Mouse (Mus musculus) forebrain, embryonic 15.5 days (tissue): ENCODE data around the gene Tnfsf10. TPM values are rescaled to one million over a fixed set of nuclear protein-coding genes. Genes with fewer than 3 reads are reported as not detected.
"Not testable (repeated sequence)": the region's sequence is repeated elsewhere in the genome, so short reads cannot be mapped to it uniquely, and the experiment has no call there.

Experiments used
- ATAC-seq: fragments of 200-750 bp; cut with Nextera tagmentation; replicated peaks from 2 replicates; pipeline ENCODE4 v1.8.0; 2017; ENCODE audit warnings: mild to moderate bottlenecking, moderate TSS enrichment, moderate library complexity
- H3K27ac ChIP-seq: fragments of 300-500 bp; sonication (generic); replicated peaks from 2 replicates; pipeline ENCODE4 v1.5.1; 2015; ENCODE audit warnings: mild to moderate bottlenecking, inconsistent platforms
- H3K27me3 ChIP-seq: fragments of 300-500 bp; sonication (generic); 2 replicates; pipeline ENCODE4 v1.6.1; 2015; ENCODE audit warnings: inconsistent platforms
- H3K36me3 ChIP-seq: fragments of 300-500 bp; sonication (generic); 2 replicates; pipeline ENCODE4 v1.6.1; 2015; ENCODE audit warnings: mild to moderate bottlenecking, inconsistent platforms
- H3K4me1 ChIP-seq: fragments of 300-500 bp; sonication (generic); 2 replicates; pipeline ENCODE4 v1.6.1; 2015; ENCODE audit warnings: inconsistent platforms
- H3K4me2 ChIP-seq: fragments of 300-500 bp; sonication (generic); replicated peaks from 2 replicates; pipeline ENCODE4 v1.6.1; 2015; ENCODE audit warnings: mild to moderate bottlenecking, inconsistent platforms
- H3K4me3 ChIP-seq: fragments of 300-500 bp; sonication (generic); 2 replicates; pipeline ENCODE4 v1.5.1; 2015; ENCODE audit warnings: mild to moderate bottlenecking, inconsistent platforms
- H3K9ac ChIP-seq: fragments of 300-500 bp; sonication (generic); replicated peaks from 2 replicates; pipeline ENCODE4 v1.6.1; 2015; ENCODE audit warnings: mild to moderate bottlenecking, inconsistent platforms
- H3K9me3 ChIP-seq: fragments of 300-500 bp; sonication (generic); 2 replicates; pipeline ENCODE4 v1.6.1; 2016; ENCODE audit warnings: inconsistent platforms
- WGBS: fragments of 180-500 bp; shearing (Covaris S2); methylation state at CpG from one replicate; pipeline ENCODE4 v1.1.7; 2015; ENCODE audit warnings: mixed read lengths; 5-methylcytosine and 5-hydroxymethylcytosine counted together
- polyA plus RNA-seq: library from polyadenylated mRNA; unstranded; fragments of >200 nt; fragmentation: Nextera tagmentation; extraction: Ambion mirVana; gene quantifications from 2 replicates; pipeline ENCODE4 v1.2.1, GENCODE M21; 2015

Tnfsf10 gene
- polyA plus RNA-seq, 1 experiment from 2014 or later: 0.10 TPM

- H3K4me2 ChIP-seq: no peak overlapping the region
- no peak overlapping the region for H3K9ac ChIP-seq
- no peaks in the 10 kb centered on the region for H3K9me3 ChIP-seq
- peaks cover 9% of the 10 kb centered on the region for H3K4me1 ChIP-seq
- no peak for ATAC-seq
- H3K27ac ChIP-seq: no peak overlapping the region
- no peak overlapping the region for H3K4me3 ChIP-seq
- H3K27me3 ChIP-seq: no peaks in the 10 kb centered on the region
- no peaks in the 10 kb centered on the region for H3K36me3 ChIP-seq
- WGBS: 88% methylated on average over 9 of the region's 9 CpGs
Observed at GRCm38 (mm10) chr3:27285072-27285471, 31.8 kb upstream of the Tnfsf10 start.

GRCm38 (mm10) chr3:27288301-27288700, 28.5 kb upstream of the Tnfsf10 start:
- WGBS: 80% methylated on average over 2 of the region's 2 CpGs
- no peak for ATAC-seq
- H3K9ac ChIP-seq: no peak overlapping the region

GRCm38 (mm10) chr3:27288909-27289308, 27.9 kb upstream of the Tnfsf10 start:
- Histone ChIP-seq H3K9ac (no peak overlapping the region), H3K27me3 (no peaks in the 10 kb centered on the region), H3K4me3 (no peak overlapping the region), H3K36me3 (no peaks in the 10 kb centered on the region), H3K9me3 (no peaks in the 10 kb centered on the region), H3K4me2 (no peak overlapping the region), H3K27ac (no peak overlapping the region), H3K4me1 (no peaks in the 10 kb centered on the region)
- WGBS: 57% methylated on average over 8 of the region's 8 CpGs
- no peak for ATAC-seq

More at GRCm38 (mm10) chr3:27288301-27288700, 28.5 kb upstream of the Tnfsf10 start:
- no peak overlapping the region for H3K4me3 ChIP-seq
- H3K4me1 ChIP-seq: peaks cover 3% of the 10 kb centered on the region
- H3K27ac ChIP-seq: no peak overlapping the region
- H3K27me3 ChIP-seq: no peaks in the 10 kb centered on the region
- H3K4me2 ChIP-seq: no peak overlapping the region
- H3K36me3 ChIP-seq: no peaks in the 10 kb centered on the region
- H3K9me3 ChIP-seq: no peaks in the 10 kb centered on the region

- H3K27me3 ChIP-seq: no peaks in the 10 kb centered on the region
Observed at GRCm38 (mm10) chr3:27290285-27290684, 26.5 kb upstream of the Tnfsf10 start.

GRCm38 (mm10) chr3:27290945-27291344, 25.9 kb upstream of the Tnfsf10 start:
- 89% methylated on average over 5 of the region's 5 CpGs for WGBS

More at GRCm38 (mm10) chr3:27290285-27290684, 26.5 kb upstream of the Tnfsf10 start:
- Histone ChIP-seq H3K4me1 (no peaks in the 10 kb centered on the region), H3K27ac (no peak overlapping the region), H3K4me3 (no peak overlapping the region), H3K36me3 (no peaks in the 10 kb centered on the region), H3K9ac (no peak overlapping the region), H3K9me3 (no peaks in the 10 kb centered on the region), H3K4me2 (no peak overlapping the region)
- WGBS: 88% methylated on average over 5 of the region's 5 CpGs
- no peak for ATAC-seq

GRCm38 (mm10) chr3:27291411-27291810, 25.4 kb upstream of the Tnfsf10 start:
- H3K4me1 ChIP-seq, H3K4me2 ChIP-seq, ATAC-seq, H3K9ac ChIP-seq, H3K36me3 ChIP-seq, H3K27ac ChIP-seq, H3K27me3 ChIP-seq, H3K4me3 ChIP-seq, H3K9me3 ChIP-seq: not testable (repeated sequence)
- 88% methylated on average over 4 of the region's 4 CpGs for WGBS

More at GRCm38 (mm10) chr3:27290945-27291344, 25.9 kb upstream of the Tnfsf10 start:
- not testable (repeated sequence) for H3K4me3 ChIP-seq, H3K9me3 ChIP-seq, H3K36me3 ChIP-seq, H3K27me3 ChIP-seq, H3K27ac ChIP-seq, H3K9ac ChIP-seq, H3K4me2 ChIP-seq, ATAC-seq, H3K4me1 ChIP-seq

- no peak for ATAC-seq
- H3K9me3 ChIP-seq: no peaks in the 10 kb centered on the region
- no peaks in the 10 kb centered on the region for H3K4me1 ChIP-seq
- no peak overlapping the region for H3K4me3 ChIP-seq
- H3K9ac ChIP-seq: no peak overlapping the region
- no peaks in the 10 kb centered on the region for H3K36me3 ChIP-seq
- 63% methylated on average over 7 of the region's 7 CpGs for WGBS
- H3K27me3 ChIP-seq: no peaks in the 10 kb centered on the region
- no peak overlapping the region for H3K27ac ChIP-seq
- H3K4me2 ChIP-seq: no peak overlapping the region
Observed at GRCm38 (mm10) chr3:27293645-27294385, 23.0 kb upstream of the Tnfsf10 start.

GRCm38 (mm10) chr3:27300451-27300850, 16.4 kb upstream of the Tnfsf10 start:
- H3K9ac ChIP-seq: no peak overlapping the region
- H3K4me3 ChIP-seq: no peak overlapping the region
- no peaks in the 10 kb centered on the region for H3K27me3 ChIP-seq
- H3K36me3 ChIP-seq: no peaks in the 10 kb centered on the region
- no peaks in the 10 kb centered on the region for H3K9me3 ChIP-seq
- ATAC-seq: no peak
- H3K4me1 ChIP-seq: no peaks in the 10 kb centered on the region
- WGBS: 69% methylated on average over 4 of the region's 4 CpGs
- no peak overlapping the region for H3K27ac ChIP-seq
- no peak overlapping the region for H3K4me2 ChIP-seq

GRCm38 (mm10) chr3:27302339-27303022, 14.3 kb upstream of the Tnfsf10 start:
- Histone ChIP-seq H3K4me3 (no peak overlapping the region), H3K27ac (no peak overlapping the region), H3K27me3 (no peaks in the 10 kb centered on the region), H3K9me3 (no peaks in the 10 kb centered on the region), H3K36me3 (no peaks in the 10 kb centered on the region), H3K4me2 (no peak overlapping the region), H3K9ac (no peak overlapping the region), H3K4me1 (no peaks in the 10 kb centered on the region)
- ATAC-seq: no peak
- WGBS: 71% methylated on average over 9 of the region's 9 CpGs

GRCm38 (mm10) chr3:27306815-27307214, 10.0 kb upstream of the Tnfsf10 start:
- no peak for ATAC-seq

GRCm38 (mm10) chr3:27310973-27311372, 5.9 kb upstream of the Tnfsf10 start:
- H3K4me3 ChIP-seq: no peak overlapping the region
- no peak overlapping the region for H3K4me2 ChIP-seq
- no peak overlapping the region for H3K9ac ChIP-seq
- 91% methylated on average over 7 of the region's 7 CpGs for WGBS
- H3K27me3 ChIP-seq: no peaks in the 10 kb centered on the region
- no peaks in the 10 kb centered on the region for H3K9me3 ChIP-seq
- no peak overlapping the region for H3K27ac ChIP-seq
- no peaks in the 10 kb centered on the region for H3K36me3 ChIP-seq
- no peak for ATAC-seq
- no peaks in the 10 kb centered on the region for H3K4me1 ChIP-seq

More at GRCm38 (mm10) chr3:27306815-27307214, 10.0 kb upstream of the Tnfsf10 start:
- no peaks in the 10 kb centered on the region for H3K36me3 ChIP-seq
- no peak overlapping the region for H3K4me2 ChIP-seq
- 78% methylated on average over 10 of the region's 10 CpGs for WGBS
- H3K27ac ChIP-seq: no peak overlapping the region
- no peak overlapping the region for H3K9ac ChIP-seq
- H3K27me3 ChIP-seq: no peaks in the 10 kb centered on the region
- no peak overlapping the region for H3K4me3 ChIP-seq
- no peaks in the 10 kb centered on the region for H3K9me3 ChIP-seq
- H3K4me1 ChIP-seq: no peaks in the 10 kb centered on the region

GRCm38 (mm10) chr3:27311475-27311874, 5.4 kb upstream of the Tnfsf10 start:
- H3K4me2 ChIP-seq: no peak overlapping the region
- no peaks in the 10 kb centered on the region for H3K4me1 ChIP-seq
- no peaks in the 10 kb centered on the region for H3K36me3 ChIP-seq
- no peaks in the 10 kb centered on the region for H3K9me3 ChIP-seq
- H3K4me3 ChIP-seq: no peak overlapping the region
- no peaks in the 10 kb centered on the region for H3K27me3 ChIP-seq
- no peak overlapping the region for H3K27ac ChIP-seq
- H3K9ac ChIP-seq: no peak overlapping the region
- ATAC-seq: no peak
- 95% methylated on average over 4 of the region's 4 CpGs for WGBS
